Mouse (Mus musculus) C2C12 (cell line): Measurements from ENCODE around the gene Gm20696.

Source experiments
- CTCF ChIP-seq: IDR thresholded peaks from one replicate; pipeline ENCODE4 v1.5.1; 2011; ENCODE audit not compliant: control insufficient read depth, insufficient read depth, insufficient read length
- MAX ChIP-seq: IDR thresholded peaks from one replicate; pipeline ENCODE4 v1.6.1; 2011; ENCODE audit warnings: mild to moderate bottlenecking, control low read depth
- MYOD1 ChIP-seq: IDR thresholded peaks from one replicate; pipeline ENCODE4 v1.6.1; 2011; ENCODE audit warnings: low read depth; ENCODE audit not compliant: control insufficient read depth, insufficient read length
- MYOG ChIP-seq: IDR thresholded peaks from one replicate; pipeline ENCODE4 v1.6.1; 2011; ENCODE audit not compliant: control insufficient read depth, insufficient read length; ENCODE audit errors: extremely low read depth
- USF1 ChIP-seq: IDR thresholded peaks from one replicate; pipeline ENCODE4 v1.6.1; 2011; ENCODE audit warnings: low read depth, mild to moderate bottlenecking, control low read depth, moderate library complexity

- TF ChIP-seq MAX = no peak
- no peak for TF ChIP-seq CTCF
- TF ChIP-seq USF1 = no peak
- TF ChIP-seq MYOD1 = no peak
- no peak for TF ChIP-seq MYOG
Measured at GRCm38 (mm10) chr6:99564766-99565165, 101.8 kb downstream of the Gm20696 start.
